Mouse (Mus musculus) kidney, adult 2 months (tissue): ENCODE data around the gene Gm8947.

Experiments used
- CTCF ChIP-seq: fragments of 200-500 bp; conservative IDR thresholded peaks from 2 replicates; pipeline ENCODE4 v1.5.1; 2011; ENCODE audit warnings: low read depth, mild to moderate bottlenecking, control low read depth, low read length, moderate library complexity, mixed read lengths; ENCODE audit not compliant: insufficient read depth, insufficient read length
- POLR2A ChIP-seq: fragments of 200-500 bp; IDR thresholded peaks from one replicate; pipeline ENCODE4 v1.6.1; 2011; ENCODE audit warnings: low read depth, low read length, control low read depth

- TF ChIP-seq CTCF = no peak
- no peak for TF ChIP-seq POLR2A
These were observed 13.6 kb upstream of the Gm8947 start for GRCm38 (mm10) chr1:151178505-151179083.
